Mouse (Mus musculus): ENCODE measurements around the gene Gipc3.

DNA sequence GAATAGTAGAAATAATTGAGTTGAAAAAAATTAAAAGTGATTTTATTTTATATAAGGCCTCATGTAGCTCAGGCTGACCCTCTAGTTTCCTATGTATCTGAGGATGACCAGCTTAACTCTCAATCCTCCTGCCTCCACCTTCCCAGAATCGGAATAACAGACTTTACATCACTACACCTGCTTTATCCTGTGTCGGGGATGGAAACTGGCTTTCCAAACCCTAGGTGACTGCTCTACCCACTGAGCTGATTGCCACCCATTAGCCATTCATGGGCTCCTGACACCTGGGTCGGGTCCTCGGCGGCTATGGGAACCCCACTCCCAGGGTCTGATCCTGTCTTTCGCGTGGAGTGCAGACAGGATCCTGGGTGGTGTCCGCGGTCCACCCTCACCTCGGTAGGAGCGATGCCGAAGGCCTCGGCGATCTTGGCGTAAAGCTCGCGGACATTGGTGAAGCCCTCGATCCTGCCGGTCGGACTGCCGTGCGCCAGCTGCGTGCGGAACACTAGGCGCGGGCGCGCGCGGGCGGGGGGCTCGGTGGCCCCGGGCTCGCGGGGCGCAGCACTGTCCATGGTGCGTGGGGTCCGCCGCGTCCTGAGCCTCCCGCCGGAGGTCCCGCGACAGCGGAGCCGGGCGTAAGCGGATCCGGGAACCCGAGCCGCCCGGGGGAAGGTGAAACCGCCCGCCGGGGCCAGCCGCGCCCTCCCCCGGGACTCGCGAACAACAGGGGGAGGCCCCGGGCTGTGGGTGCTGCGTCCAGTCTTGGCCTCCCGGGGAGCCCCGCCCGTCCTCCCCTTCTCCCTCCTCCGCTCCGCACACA lies at the start of gene Gipc3:
- TF ChIP-seq CTCF (IDR thresholded peaks at IDR 0.05; ENCODE audit: borderline replicate concordance, extremely low read depth, insufficient read depth, insufficient read length), result no peak
- TF ChIP-seq POLR2A (IDR thresholded peaks at IDR 0.05; ENCODE audit: borderline replicate concordance, extremely low read depth, insufficient read depth, insufficient read length, poor library complexity, severe bottlenecking), result no peak
